Mouse (Mus musculus) MEL (cell line): ENCODE measurements around the gene Rab10.
"Not testable (repeated sequence)": the region's sequence is repeated elsewhere in the genome, so short reads cannot be mapped to it uniquely, and the experiment has no call there.

Experiments used
- CHD2 ChIP-seq: IDR thresholded peaks from 2 replicates; pipeline ENCODE4 v1.6.1; 2011; ENCODE audit warnings: low read length, improper control_type of control experiment
- CTCF ChIP-seq, 3 experiments: IDR thresholded peaks in 2 of 3; conservative IDR thresholded peaks in 1 of 3; 2 replicates each; pipeline ENCODE4 v1.5.1; 2011 to 2012; ENCODE audit warnings: low read length in 3 of 3, low read depth in 2 of 3, mild to moderate bottlenecking in 2 of 3, improper control_type of control experiment in 1 of 3, inconsistent platforms in 1 of 3, mixed read lengths in 1 of 3, moderate library complexity in 1 of 3; ENCODE audit not compliant: control insufficient read depth in 1 of 3, insufficient read depth in 1 of 3, poor library complexity in 1 of 3, severe bottlenecking in 1 of 3
- JUND ChIP-seq: IDR thresholded peaks from 2 replicates; pipeline ENCODE4 v1.6.1; 2011; ENCODE audit warnings: low read depth, mild to moderate bottlenecking, improper control_type of control experiment, low read length
- MAX ChIP-seq: IDR thresholded peaks from 2 replicates; pipeline ENCODE4 v1.6.1; 2011; ENCODE audit warnings: low read length, improper control_type of control experiment
- MXI1 ChIP-seq: IDR thresholded peaks from 2 replicates; pipeline ENCODE4 v1.6.1; 2011; ENCODE audit warnings: mild to moderate bottlenecking, low read depth, low read length, improper control_type of control experiment
- POLR2A ChIP-seq, 2 experiments: IDR thresholded peaks; 2 replicates each; pipeline ENCODE4 v1.6.1; 2011 to 2012; ENCODE audit warnings: low read length in 2 of 2, mild to moderate bottlenecking in 2 of 2, control low read depth in 1 of 2, improper control_type of control experiment in 1 of 2, low read depth in 1 of 2, moderate library complexity in 1 of 2; ENCODE audit not compliant: control insufficient read depth in 1 of 2, insufficient read depth in 1 of 2, poor library complexity in 1 of 2
- POLR2AphosphoS5 ChIP-seq: IDR thresholded peaks from 2 replicates; pipeline ENCODE4 v1.6.1; 2012; ENCODE audit warnings: low read depth, borderline replicate concordance, mild to moderate bottlenecking, inconsistent platforms, low read length, moderate library complexity, mixed read lengths
- TCF12 ChIP-seq: IDR thresholded peaks from 2 replicates; pipeline ENCODE4 v1.6.1; 2014; ENCODE audit warnings: low read depth, mild to moderate bottlenecking, inconsistent platforms, low read length, improper control_type of control experiment, moderate library complexity
- USF1 ChIP-seq: IDR thresholded peaks from 2 replicates; pipeline ENCODE4 v1.6.1; 2014; ENCODE audit warnings: low read depth, mild to moderate bottlenecking, inconsistent platforms, low read length, improper control_type of control experiment, moderate library complexity
- ZKSCAN1 ChIP-seq: IDR thresholded peaks from 2 replicates; pipeline ENCODE4 v1.6.1; 2012; ENCODE audit warnings: low read depth, mild to moderate bottlenecking, inconsistent platforms, low read length, improper control_type of control experiment, moderate library complexity

DNA sequence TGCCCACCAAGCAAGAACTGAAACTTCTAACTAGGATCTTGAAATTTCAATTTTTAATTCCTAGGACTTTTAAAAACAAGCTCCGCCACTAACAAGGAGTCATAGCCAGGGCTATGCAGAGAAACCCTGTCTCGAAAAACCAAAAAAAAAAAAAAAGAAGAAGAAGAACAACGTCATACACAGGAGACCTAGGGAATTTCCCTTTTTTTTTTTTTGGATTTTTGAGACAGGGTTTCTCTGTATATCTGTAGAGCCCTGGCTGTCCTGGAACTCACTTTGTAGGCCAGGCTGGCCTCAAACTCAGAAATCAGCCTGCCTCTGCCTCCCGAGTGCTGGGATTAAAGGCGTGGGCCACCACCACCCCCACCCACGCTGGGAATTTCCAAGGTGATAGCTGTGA is 12.1 kb downstream of the Rab10 start:
- not testable (repeated sequence) for TF ChIP-seq CTCF (IDR thresholded peaks at IDR 0.05 in 2 of 3, conservative IDR thresholded peaks at IDR 0.05 in 1 of 3; ENCODE audit: control insufficient read depth in 1 of 3, insufficient read depth in 1 of 3, low read depth in 2 of 3, low read length in 3 of 3, poor library complexity in 1 of 3, severe bottlenecking in 1 of 3); CHD2; MXI1; POLR2A (IDR thresholded peaks at IDR 0.05; ENCODE audit: control insufficient read depth in 1 of 2, insufficient read depth in 1 of 2, low read depth in 1 of 2, low read length in 2 of 2, poor library complexity in 1 of 2); MAX; POLR2AphosphoS5; USF1; JUND; TCF12; ZKSCAN1
